Mouse (Mus musculus): Measurements from ENCODE around the gene Abcb5.

Gene Abcb5

GRCm38 (mm10) chr12:118848496-118849202 lies 117.6 kb downstream of the Abcb5 start:
- DNase-seq (ENCODE audit: low read depth, low spot score), result no peak

- DNase-seq (ENCODE audit: low read depth, low spot score), result no peak
Measured at GRCm38 (mm10) chr12:118847861-118848495, 118.2 kb downstream of the Abcb5 start.

DNA sequence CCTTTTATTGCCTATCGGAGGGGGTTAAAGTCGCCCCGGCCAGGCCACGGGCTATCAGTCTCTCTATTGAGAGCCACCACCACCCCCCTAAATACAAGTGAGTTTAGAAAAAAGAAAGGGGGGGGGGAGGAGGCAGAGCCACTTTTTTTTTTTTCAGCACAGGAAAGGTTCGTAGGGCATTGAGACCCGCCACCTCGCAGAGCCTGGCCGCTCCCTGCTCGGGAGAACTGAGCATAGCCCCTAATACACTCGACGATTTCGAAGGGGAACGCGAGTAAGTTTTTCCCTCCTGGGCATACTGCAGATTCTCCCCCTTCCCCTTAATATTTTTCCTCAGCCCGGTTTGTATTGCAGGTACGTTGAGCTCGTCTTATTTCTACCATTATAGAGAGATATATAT lies 118.8 kb downstream of the Abcb5 start:
- DNase-seq (ENCODE audit: low read depth, low spot score), result no peak

DNA sequence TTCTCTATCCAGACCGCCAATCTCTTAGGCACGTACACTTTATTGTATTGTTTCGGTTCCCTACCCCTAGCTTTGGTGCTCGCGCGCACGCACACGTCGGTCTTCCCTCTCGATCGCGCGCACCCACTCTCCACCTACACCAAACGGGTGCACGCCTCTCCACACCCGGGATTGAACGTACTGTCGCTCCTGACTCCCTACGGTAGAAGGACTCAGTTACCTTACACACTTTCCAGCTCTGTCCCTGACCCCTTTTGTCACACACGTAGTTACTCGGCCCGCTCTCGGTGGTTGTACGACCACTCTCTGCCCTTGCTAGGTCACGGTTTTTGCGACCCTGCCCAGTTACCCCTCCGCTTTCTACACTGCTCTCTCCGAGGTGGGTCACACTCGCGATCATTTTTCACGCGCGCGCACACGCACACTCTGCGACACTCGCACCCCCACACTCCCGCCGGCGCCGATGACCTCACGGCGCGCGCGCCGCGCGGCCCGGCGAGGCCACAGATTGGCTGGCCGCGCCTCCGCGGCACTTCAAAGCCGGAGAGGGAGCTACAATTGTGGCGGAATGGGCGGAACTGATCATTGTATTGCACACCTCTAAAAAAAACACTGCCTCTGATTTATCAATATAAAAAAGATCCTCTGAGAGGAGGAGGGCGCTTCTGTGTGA lies 119.4 kb downstream of the Abcb5 start:
- DNase-seq (ENCODE audit: low read depth, low spot score), result no peak

GRCm38 (mm10) chr12:118846221-118846620 lies 120.0 kb downstream of the Abcb5 start, which contains the start of gene Sp8:
TSS of gene Sp8 (plus strand) at chr12:118846329.
- no peak for DNase-seq (ENCODE audit: low read depth, low spot score)

DNA sequence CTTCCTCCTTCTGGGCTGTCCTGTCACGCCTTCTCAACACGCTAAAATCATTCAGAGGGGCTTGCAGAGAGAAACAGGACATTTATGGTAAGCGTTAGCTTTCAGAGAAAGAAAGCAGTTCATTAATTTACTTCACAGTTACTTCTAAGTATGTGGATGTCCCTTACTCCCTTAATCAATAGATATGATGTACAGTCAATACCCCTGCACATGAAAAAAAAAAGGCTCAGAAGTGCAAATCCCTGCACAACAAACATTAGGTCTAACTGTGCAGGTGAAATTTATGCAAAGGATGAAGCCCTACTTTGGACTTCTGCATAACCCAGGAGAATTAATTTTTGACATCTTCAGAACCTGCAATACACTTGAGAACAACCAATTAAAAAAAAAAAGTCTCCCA lies 120.9 kb downstream of the Abcb5 start:
- DNase-seq (ENCODE audit: low read depth, low spot score), result no peak

DNA sequence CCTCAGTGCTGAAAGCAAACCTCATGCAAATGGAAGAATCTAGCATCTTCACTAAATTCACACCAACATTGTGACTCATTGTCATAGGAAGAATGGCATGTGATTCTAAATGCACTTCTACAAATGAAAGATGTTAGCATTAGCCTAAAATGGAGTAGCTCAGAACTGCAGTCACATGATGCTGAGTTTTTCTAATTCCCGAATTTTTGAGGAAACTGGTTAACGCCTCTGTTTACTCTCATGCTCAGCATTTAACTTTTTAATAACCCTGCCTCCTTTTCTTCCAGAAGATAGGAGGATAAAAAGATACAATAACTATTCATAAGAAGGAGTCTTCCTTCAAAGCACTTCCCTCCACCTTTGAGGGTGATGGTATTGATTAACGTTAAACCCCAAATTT lies 121.4 kb downstream of the Abcb5 start:
- DNase-seq (ENCODE audit: low read depth, low spot score), result no peak

DNA sequence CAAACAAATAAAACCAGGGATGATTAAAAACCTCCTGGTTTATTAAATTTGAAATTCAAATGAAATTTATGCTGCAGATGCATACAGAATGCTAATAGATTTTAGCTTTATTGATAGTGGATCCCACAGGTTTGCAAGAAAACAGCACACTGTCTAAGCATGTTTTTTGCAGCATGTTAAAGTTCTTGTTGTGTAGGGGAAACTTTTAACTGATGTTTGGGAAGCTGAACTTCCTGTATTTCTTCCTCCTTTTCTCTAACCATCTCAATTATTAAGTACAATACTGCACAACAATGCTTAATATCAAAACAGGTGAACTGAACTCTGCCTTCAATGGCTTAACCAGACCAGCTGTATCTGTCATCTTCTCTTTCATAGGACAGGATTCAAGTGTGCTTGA lies 122.1 kb downstream of the Abcb5 start:
- DNase-seq (ENCODE audit: low read depth, low spot score), result no peak

DNA sequence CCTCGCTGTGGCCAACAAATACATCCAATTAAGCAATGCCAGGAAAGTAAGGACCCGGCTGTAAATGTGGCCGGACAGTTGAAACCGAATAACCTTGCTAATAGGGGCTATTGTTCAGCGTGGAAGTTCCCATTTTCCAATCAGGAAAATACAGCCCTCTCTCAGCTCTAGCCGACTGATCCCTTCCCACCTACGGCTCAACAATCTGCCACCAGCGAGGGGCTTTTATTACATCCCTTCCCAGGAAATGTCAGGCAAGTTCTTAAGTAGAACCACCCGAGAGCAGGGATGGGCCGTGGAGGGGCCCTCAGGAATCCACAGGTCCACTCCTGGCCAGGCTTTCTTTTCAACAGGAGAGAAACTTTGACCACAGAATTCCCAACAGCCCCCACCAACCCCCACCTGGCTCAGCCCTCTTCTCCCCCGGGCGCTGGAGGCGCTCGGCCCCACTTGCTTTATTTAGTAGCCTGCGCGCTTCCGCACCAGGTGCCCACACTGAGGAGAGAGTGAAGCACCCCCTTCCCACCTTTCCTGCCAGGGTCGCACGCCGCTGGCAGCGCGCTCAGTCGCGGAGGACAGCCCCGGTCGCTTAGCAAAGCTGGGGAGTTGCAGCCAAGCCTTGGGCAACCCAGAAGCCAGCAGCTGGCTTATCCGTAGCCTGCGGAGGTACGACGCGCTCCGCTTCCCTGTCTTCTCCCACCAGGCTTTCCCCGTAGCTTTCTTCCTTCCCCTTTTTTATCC lies 123.4 kb downstream of the Abcb5 start:
- DNase-seq (ENCODE audit: low read depth, low spot score), result no peak

DNA sequence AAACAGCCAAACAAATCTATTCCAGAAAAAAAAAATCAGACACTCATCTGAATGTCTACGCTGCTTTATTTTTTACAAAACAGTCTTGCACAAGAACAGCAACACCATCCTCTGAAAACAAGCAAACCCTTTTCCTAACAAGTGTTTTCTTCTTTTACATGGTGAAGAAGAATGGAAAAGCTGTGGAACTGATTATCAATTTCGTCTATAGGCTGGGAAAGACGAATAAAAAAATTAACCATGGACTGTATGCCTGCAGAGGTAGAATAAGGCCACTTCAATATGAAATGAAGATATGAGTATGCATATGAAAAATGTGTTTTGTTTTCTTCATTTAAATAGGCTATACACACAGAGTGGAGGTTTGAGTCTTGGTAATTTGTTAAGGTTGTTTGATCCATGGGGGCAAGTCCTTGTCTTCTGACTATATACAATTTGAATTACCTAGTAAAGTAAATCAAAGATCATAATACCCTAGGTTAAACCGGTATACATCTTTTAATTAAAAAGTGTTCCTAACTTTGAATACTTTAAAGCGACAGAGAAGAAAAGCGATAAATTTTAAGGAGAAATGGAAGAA lies 124.2 kb downstream of the Abcb5 start:
- no peak for DNase-seq (ENCODE audit: low read depth, low spot score)

DNA sequence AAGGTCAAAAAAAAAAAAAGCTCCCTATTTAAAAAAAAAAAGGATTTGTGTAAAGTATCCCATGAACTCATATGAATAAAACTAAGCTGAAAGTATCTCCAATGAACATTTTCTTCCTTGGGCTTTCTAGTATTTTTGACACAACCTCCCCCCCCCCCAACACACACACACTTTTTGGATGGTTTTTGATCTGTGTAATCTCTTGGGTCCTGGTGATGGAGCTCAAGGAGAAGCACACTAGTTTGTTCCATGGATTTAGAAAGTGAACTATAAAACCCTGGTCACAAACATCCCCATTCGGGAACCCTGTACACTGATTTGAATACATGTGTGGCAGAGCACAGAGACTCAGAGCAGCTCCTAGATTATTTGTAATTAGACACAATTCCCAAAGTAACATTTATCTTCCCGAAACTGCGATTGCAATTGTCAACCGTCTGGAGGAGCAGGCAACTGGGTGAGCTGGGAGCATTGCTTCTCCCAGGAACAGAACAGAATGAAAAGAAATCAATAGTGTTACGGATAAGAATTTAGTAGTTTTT lies 124.8 kb downstream of the Abcb5 start:
- DNase-seq (ENCODE audit: low read depth, low spot score), result no peak

DNA sequence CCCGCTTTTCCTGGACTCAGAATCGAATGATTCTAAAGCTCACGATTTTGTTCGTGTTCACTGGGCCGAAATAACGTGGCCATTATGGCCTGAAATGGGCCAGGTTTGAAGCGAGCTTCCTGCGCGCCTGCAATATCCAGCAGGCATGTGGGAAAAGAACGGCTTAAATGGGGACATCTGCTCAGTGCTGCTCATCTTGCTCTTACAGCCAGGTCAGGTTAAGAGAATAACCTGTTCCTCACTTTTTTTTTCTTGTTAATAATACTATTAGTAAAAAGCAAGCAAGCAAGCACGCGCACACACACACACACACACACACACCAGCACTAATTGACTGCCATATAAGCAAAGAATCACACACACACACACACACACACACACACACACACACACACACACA lies 125.4 kb downstream of the Abcb5 start:
- no peak for DNase-seq (ENCODE audit: low read depth, low spot score)

- no peak for DNase-seq (ENCODE audit: low read depth, low spot score)
Measured at GRCm38 (mm10) chr12:118840301-118840700, 125.9 kb downstream of the Abcb5 start.

DNA sequence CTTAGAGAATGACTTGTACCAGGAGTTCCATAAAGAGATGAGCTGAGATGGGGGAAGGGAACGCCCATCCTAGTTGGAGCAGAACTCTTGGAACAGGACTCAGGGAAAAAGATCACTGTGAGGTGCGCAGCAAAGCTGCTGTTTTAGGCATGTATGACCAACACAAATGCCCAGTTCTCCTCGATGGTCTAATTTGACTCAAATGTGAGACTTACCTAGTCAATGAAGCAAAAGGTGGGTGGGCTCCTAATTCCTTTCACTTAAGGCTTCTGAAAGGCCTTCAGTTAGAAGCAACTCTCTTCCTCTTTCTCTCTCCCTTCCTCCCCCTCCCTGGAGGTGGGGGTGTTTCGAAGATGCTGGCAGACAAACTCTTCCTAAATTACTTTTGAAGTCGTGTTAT lies 126.8 kb downstream of the Abcb5 start:
- no peak for DNase-seq (ENCODE audit: low read depth, low spot score)

- DNase-seq (ENCODE audit: low read depth, low spot score), result no peak
Measured at GRCm38 (mm10) chr12:118838260-118838659, 128.0 kb downstream of the Abcb5 start.

GRCm38 (mm10) chr12:118837361-118837760 lies 128.9 kb downstream of the Abcb5 start:
- no peak for DNase-seq (ENCODE audit: low read depth, low spot score)

DNA sequence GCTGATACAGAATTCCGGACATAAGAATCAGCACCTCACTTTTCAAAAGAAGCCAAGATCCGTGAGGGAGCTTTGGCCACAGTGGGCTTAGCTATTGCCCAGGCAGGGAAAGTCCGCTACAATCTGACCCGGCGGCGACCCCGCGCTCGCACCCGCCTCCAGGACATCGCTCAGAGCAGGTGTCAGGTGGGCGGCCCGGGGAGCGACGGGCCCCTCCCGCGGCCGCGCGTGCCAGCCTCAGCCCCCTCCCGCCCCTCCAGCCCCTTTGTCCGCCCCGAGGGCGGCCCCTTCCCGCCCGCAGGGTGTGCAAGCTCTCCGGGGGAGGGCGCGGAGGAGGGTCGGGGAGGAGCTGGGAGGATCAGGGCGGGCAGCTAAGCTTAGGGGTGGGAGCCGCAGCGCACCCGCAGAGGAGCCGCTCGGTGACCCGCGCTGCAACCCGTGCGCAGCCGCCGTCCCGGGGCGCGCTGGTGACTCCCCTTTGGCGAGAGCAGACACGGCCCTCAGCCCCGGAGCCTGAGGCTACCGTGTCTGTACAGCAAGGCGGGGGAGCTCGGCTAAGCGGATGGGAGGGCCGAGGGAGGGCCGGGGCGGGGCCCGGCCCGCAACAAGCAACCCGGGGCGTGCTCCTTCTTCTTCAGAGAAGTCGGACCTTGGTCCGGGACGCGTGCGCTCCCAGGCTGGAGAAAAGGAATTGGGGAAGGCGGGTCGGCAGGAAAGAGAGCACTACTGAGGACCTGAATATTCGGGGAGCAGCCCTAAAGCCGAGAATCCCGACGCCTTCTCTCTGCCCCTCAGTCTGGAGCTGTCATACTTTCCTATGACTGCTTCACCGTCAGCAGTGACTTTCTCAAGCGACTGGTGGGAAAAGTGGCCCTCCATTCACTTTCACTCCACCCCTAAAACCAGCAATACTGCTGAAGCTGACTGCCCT lies 129.5 kb downstream of the Abcb5 start:
- DNase-seq (ENCODE audit: low read depth, low spot score), result no peak

DNA sequence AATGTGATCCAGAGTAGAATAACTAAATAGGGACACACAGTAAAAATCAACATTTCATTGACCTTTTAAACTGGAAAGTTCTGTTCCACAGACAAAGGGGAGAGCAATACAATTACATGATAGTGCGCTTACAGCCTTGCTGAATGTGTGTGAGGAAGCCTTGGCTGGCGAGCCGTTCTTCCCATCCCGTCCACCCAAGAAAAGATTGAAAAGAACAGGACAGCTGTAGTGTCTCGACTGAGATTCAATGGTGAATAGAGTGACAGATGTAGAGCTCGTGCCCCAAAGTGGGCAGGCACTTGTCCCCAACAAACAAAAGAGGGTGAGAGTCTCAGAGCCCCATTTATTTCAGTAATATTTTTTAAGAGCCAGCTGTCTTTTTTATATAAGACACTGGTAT lies 136.3 kb downstream of the Abcb5 start:
- DNase-seq (ENCODE audit: low read depth, low spot score), result no peak

Data from brain, embryonic 18.5 days (tissue).